Mouse (Mus musculus) liver, adult 2 months (tissue): ENCODE data around the gene Pde4d.

Experiments
- CTCF ChIP-seq: fragments of 200-500 bp; IDR thresholded peaks from 2 replicates; pipeline ENCODE4 v1.5.1; 2011; ENCODE audit warnings: low read depth, low read length, control low read depth
- POLR2A ChIP-seq: fragments of 200-500 bp; IDR thresholded peaks from 2 replicates; pipeline ENCODE4 v1.6.1; 2011; ENCODE audit warnings: low read length, control low read depth; ENCODE audit not compliant: insufficient read depth; ENCODE audit errors: extremely low read depth

GRCm38 (mm10) chr13:109263833-109264232 lies 814.1 kb downstream of the Pde4d start:
- TF ChIP-seq CTCF: no peak
- no peak for TF ChIP-seq POLR2A
